Mouse (Mus musculus) cerebellum, adult 2 months (tissue): ENCODE measurements around the gene Robo1.

Experiments used
- CTCF ChIP-seq: fragments of 200-500 bp; IDR thresholded peaks from 2 replicates; pipeline ENCODE4 v1.5.1; 2011; ENCODE audit warnings: low read depth, mild to moderate bottlenecking, control low read depth, low read length, moderate library complexity, borderline replicate concordance; ENCODE audit not compliant: insufficient read depth
- POLR2A ChIP-seq: fragments of 200-500 bp; IDR thresholded peaks from 2 replicates; pipeline ENCODE4 v1.6.1; 2011; ENCODE audit warnings: low read length, control low read depth, borderline replicate concordance; ENCODE audit not compliant: insufficient read depth

GRCm38 (mm10) chr16:72614898-72615297 lies 306.8 kb downstream of the Robo1 start:
- no peak for TF ChIP-seq CTCF
- no peak for TF ChIP-seq POLR2A
